Mouse (Mus musculus) lung, postnatal 0 days (tissue): ENCODE data around the gene Diexf. TPM values are rescaled to one million over a fixed set of nuclear protein-coding genes. Genes with fewer than 3 reads are reported as not detected.

Source experiments
- ATAC-seq: fragments of 200-750 bp; cut with Nextera tagmentation; 2 replicates; pipeline ENCODE4 v1.8.0; 2017; ENCODE audit warnings: moderate library complexity
- DNase-seq: peaks from one replicate; pipeline ENCODE4 v3.0.0-alpha.2; 2016; ENCODE audit warnings: low spot score
- H3K27ac ChIP-seq: fragments of 300-500 bp; sonication (generic); 2 replicates; pipeline ENCODE4 v1.5.1; 2014; ENCODE audit warnings: antibody characterized with exemption, mild to moderate bottlenecking, low read length, mixed read lengths
- H3K27me3 ChIP-seq: fragments of 300-500 bp; sonication (generic); replicated peaks from 2 replicates; pipeline ENCODE4 v1.6.1; 2014; ENCODE audit warnings: low read length, mixed read lengths; ENCODE audit not compliant: insufficient read depth
- H3K36me3 ChIP-seq: fragments of 300-500 bp; sonication (generic); 2 replicates; pipeline ENCODE4 v1.6.1; 2014; ENCODE audit warnings: low read length, mixed read lengths; ENCODE audit not compliant: insufficient read depth
- H3K4me1 ChIP-seq: fragments of 300-500 bp; sonication (generic); 2 replicates; pipeline ENCODE4 v1.6.1; 2014; ENCODE audit warnings: antibody characterized with exemption, low read depth, low read length, mixed read lengths; ENCODE audit not compliant: insufficient read depth
- H3K4me2 ChIP-seq: fragments of 300-500 bp; sonication (generic); replicated peaks from 2 replicates; pipeline ENCODE4 v1.6.1; 2014; ENCODE audit warnings: low read depth, mild to moderate bottlenecking, low read length, moderate library complexity, mixed read lengths
- H3K4me3 ChIP-seq: fragments of 300-500 bp; sonication (generic); 2 replicates; pipeline ENCODE4 v1.5.1; 2014; ENCODE audit warnings: low read depth, low read length
- H3K9ac ChIP-seq: fragments of 300-500 bp; sonication (generic); replicated peaks from 2 replicates; pipeline ENCODE4 v1.6.1; 2014; ENCODE audit warnings: low read depth, mild to moderate bottlenecking
- H3K9me3 ChIP-seq: fragments of 300-500 bp; sonication (generic); 2 replicates; pipeline ENCODE4 v1.6.1; 2016; ENCODE audit warnings: low read length, mixed read lengths
- CTCF ChIP-seq: IDR thresholded peaks from 2 replicates; pipeline ENCODE4 v1.5.1; 2016; ENCODE audit warnings: antibody characterized with exemption, mild to moderate bottlenecking
- EP300 ChIP-seq: IDR thresholded peaks from 2 replicates; pipeline ENCODE4 v1.6.1; 2016; ENCODE audit warnings: antibody characterized with exemption, mild to moderate bottlenecking, control low read depth
- WGBS: fragments of 180-500 bp; shearing (Covaris S2); extraction: QIAGEN DNeasy Blood & Tissue Kit; methylation state at CpG from one replicate; pipeline ENCODE4 v1.1.7; 2014; 5-methylcytosine and 5-hydroxymethylcytosine counted together
- polyA plus RNA-seq: library from polyadenylated mRNA; unstranded; fragments of >200 nt; fragmentation: Nextera tagmentation; extraction: Ambion mirVana; gene quantifications from 2 replicates; pipeline ENCODE4 v1.2.1, GENCODE M21; 2015

Diexf gene
- polyA plus RNA-seq, 1 experiment from 2014 or later = 2.5 TPM

GRCm38 (mm10) chr1:193093596-193093995 is 36.5 kb downstream of the Diexf start:
- Histone ChIP-seq H3K9ac (no peak overlapping the region), H3K36me3 (no peaks in the 10 kb centered on the region), H3K27me3 (no peaks in the 10 kb centered on the region), H3K27ac (no peak overlapping the region), H3K4me3 (no peak overlapping the region), H3K4me2 (no peak overlapping the region), H3K9me3 (no peaks in the 10 kb centered on the region), H3K4me1 (no peaks in the 10 kb centered on the region)
- ATAC-seq = no peak
- TF ChIP-seq CTCF (no peak), EP300 (no peak)
- WGBS = 81% methylated on average over 3 of the region's 3 CpGs
- no peak for DNase-seq

GRCm38 (mm10) chr1:193092771-193093170 is 37.3 kb downstream of the Diexf start:
- WGBS = 26% methylated on average over 1 of the region's 1 CpGs
- no peak overlapping the region for H3K4me2 ChIP-seq
- H3K27me3 ChIP-seq = no peaks in the 10 kb centered on the region
- no peak for DNase-seq
- H3K36me3 ChIP-seq = no peaks in the 10 kb centered on the region
- H3K4me1 ChIP-seq = no peaks in the 10 kb centered on the region
- no peak for TF ChIP-seq CTCF
- TF ChIP-seq EP300 = no peak
- ATAC-seq = no peak
- no peak overlapping the region for H3K4me3 ChIP-seq
- H3K27ac ChIP-seq = no peak overlapping the region
- no peak overlapping the region for H3K9ac ChIP-seq
- no peaks in the 10 kb centered on the region for H3K9me3 ChIP-seq

GRCm38 (mm10) chr1:193090894-193091293 is 39.2 kb downstream of the Diexf start:
- Histone ChIP-seq H3K4me3 (no peak overlapping the region), H3K36me3 (no peaks in the 10 kb centered on the region), H3K9ac (no peak overlapping the region), H3K4me1 (no peaks in the 10 kb centered on the region), H3K27me3 (no peaks in the 10 kb centered on the region), H3K9me3 (no peaks in the 10 kb centered on the region), H3K27ac (no peak overlapping the region), H3K4me2 (no peak overlapping the region)
- 77% methylated on average over 11 of the region's 11 CpGs for WGBS
- DNase-seq (no peak), ATAC-seq (no peak)
- TF ChIP-seq CTCF (no peak), EP300 (no peak)

- no peak for ATAC-seq
- H3K4me2 ChIP-seq = no peak overlapping the region
- H3K27me3 ChIP-seq = no peaks in the 10 kb centered on the region
- TF ChIP-seq CTCF = no peak
- TF ChIP-seq EP300 = no peak
- H3K4me1 ChIP-seq = no peaks in the 10 kb centered on the region
- H3K4me3 ChIP-seq = no peak overlapping the region
- DNase-seq = no peak
- no peaks in the 10 kb centered on the region for H3K36me3 ChIP-seq
- no peak overlapping the region for H3K27ac ChIP-seq
- no peaks in the 10 kb centered on the region for H3K9me3 ChIP-seq
- no peak overlapping the region for H3K9ac ChIP-seq
- 78% methylated on average over 18 of the region's 18 CpGs for WGBS
Measured at GRCm38 (mm10) chr1:193090211-193090871, 39.7 kb downstream of the Diexf start.

- no peaks in the 10 kb centered on the region for H3K27me3 ChIP-seq
- H3K4me2 ChIP-seq = no peak overlapping the region
Measured at GRCm38 (mm10) chr1:193089683-193090082, 40.4 kb downstream of the Diexf start.

GRCm38 (mm10) chr1:193089211-193089610 is 40.9 kb downstream of the Diexf start:
- ATAC-seq = no peak

More at GRCm38 (mm10) chr1:193089683-193090082, 40.4 kb downstream of the Diexf start:
- 55% methylated on average over 3 of the region's 3 CpGs for WGBS
- Histone ChIP-seq H3K9ac (no peak overlapping the region), H3K27ac (no peak overlapping the region), H3K4me3 (no peak overlapping the region), H3K4me1 (no peaks in the 10 kb centered on the region), H3K9me3 (no peaks in the 10 kb centered on the region), H3K36me3 (no peaks in the 10 kb centered on the region)
- DNase-seq (no peak), ATAC-seq (no peak)
- TF ChIP-seq CTCF (no peak), EP300 (no peak)

More at GRCm38 (mm10) chr1:193089211-193089610, 40.9 kb downstream of the Diexf start:
- 77% methylated on average over 6 of the region's 6 CpGs for WGBS
- no peak overlapping the region for H3K4me3 ChIP-seq
- no peak overlapping the region for H3K27ac ChIP-seq
- no peaks in the 10 kb centered on the region for H3K9me3 ChIP-seq
- TF ChIP-seq EP300 (no peak), CTCF (no peak)
- no peak overlapping the region for H3K9ac ChIP-seq
- H3K4me1 ChIP-seq = no peaks in the 10 kb centered on the region
- H3K4me2 ChIP-seq = no peak overlapping the region
- no peaks in the 10 kb centered on the region for H3K27me3 ChIP-seq
- DNase-seq = no peak
- H3K36me3 ChIP-seq = no peaks in the 10 kb centered on the region
